Mouse (Mus musculus): ENCODE data around the gene Strip2.

DNA sequence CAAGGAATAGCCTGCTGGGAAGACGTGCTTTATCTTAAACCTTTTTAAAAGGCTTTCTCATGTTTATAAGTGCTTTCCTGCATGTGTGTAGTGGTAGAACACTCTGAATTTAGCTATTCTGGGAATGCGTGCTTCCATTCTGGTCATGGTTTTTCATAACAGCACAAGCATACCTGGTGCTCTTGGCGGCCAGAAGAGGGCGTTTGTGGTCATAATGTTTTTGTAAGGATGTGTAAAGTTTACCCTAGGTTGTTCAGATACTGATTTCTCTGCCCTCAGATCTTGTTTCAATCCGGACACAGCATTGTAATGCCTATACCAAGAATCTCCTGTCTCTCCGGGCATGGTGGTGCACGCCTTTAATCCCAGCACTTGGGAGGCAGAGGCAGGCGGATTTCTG, 58.0 kb downstream of the Strip2 start:
- TF ChIP-seq CTCF (conservative IDR thresholded peaks at IDR 0.05; ENCODE audit: insufficient read depth, insufficient read length, low read depth, low read length) (peak; percentile 40; the same call in 1 of the 2 replicates), POLR2A (IDR thresholded peaks at IDR 0.05; ENCODE audit: low read depth, low read length) (no peak)

All from kidney, adult 2 months (tissue).